Mouse (Mus musculus) limb, embryonic 14.5 days (tissue): Measurements from ENCODE around the gene Olfr358. TPM values are rescaled to one million over a fixed set of nuclear protein-coding genes. Genes with fewer than 3 reads are reported as not detected.

Experiments used
- ATAC-seq: fragments of 200-750 bp; cut with Nextera tagmentation; 2 replicates; pipeline ENCODE4 v1.8.0; 2017; ENCODE audit warnings: low read depth, moderate number of reproducible peaks, moderate TSS enrichment; ENCODE audit not compliant: low FRiP score
- DNase-seq: peaks from one replicate; pipeline ENCODE4 v3.0.0-alpha.2; 2015; ENCODE audit warnings: low spot score
- H3K27ac ChIP-seq: fragments of 300-500 bp; sonication (generic); replicated peaks from 2 replicates; pipeline ENCODE4 v1.5.1; 2014; ENCODE audit warnings: low read depth, mild to moderate bottlenecking, low read length, moderate library complexity, mixed read lengths
- H3K27me3 ChIP-seq: fragments of 300-500 bp; sonication (generic); 2 replicates; pipeline ENCODE4 v1.6.1; 2014; ENCODE audit warnings: low read length, mixed read lengths; ENCODE audit not compliant: control insufficient read depth, insufficient read depth
- H3K36me3 ChIP-seq: fragments of 300-500 bp; sonication (generic); 2 replicates; pipeline ENCODE4 v1.6.1; 2014; ENCODE audit warnings: mild to moderate bottlenecking, low read length, moderate library complexity, mixed read lengths; ENCODE audit not compliant: control insufficient read depth, insufficient read depth
- H3K4me1 ChIP-seq: fragments of 300-500 bp; sonication (generic); 2 replicates; pipeline ENCODE4 v1.6.1; 2014; ENCODE audit warnings: antibody characterized with exemption, low read length, mixed read lengths; ENCODE audit not compliant: control insufficient read depth, insufficient read depth
- H3K4me2 ChIP-seq: fragments of 300-500 bp; sonication (generic); replicated peaks from 2 replicates; pipeline ENCODE4 v1.6.1; 2014; ENCODE audit warnings: low read depth, mild to moderate bottlenecking, low read length, moderate library complexity; ENCODE audit not compliant: severe bottlenecking
- H3K4me3 ChIP-seq: fragments of 300-500 bp; sonication (generic); replicated peaks from 2 replicates; pipeline ENCODE4 v1.5.1; 2014; ENCODE audit warnings: low read length
- H3K9ac ChIP-seq: fragments of 300-500 bp; sonication (generic); 2 replicates; pipeline ENCODE4 v1.6.1; 2014; ENCODE audit warnings: mild to moderate bottlenecking, low read depth, low read length, moderate library complexity; ENCODE audit not compliant: severe bottlenecking
- H3K9me3 ChIP-seq: fragments of 300-500 bp; sonication (generic); 2 replicates; pipeline ENCODE4 v1.6.1; 2016; ENCODE audit warnings: low read length; ENCODE audit not compliant: control insufficient read depth
- POLR2A ChIP-seq: fragments of 200-500 bp; IDR thresholded peaks from 2 replicates; pipeline ENCODE4 v1.8.0; 2012; ENCODE audit warnings: inconsistent platforms, mild to moderate bottlenecking, moderate library complexity, borderline replicate concordance; ENCODE audit not compliant: insufficient read depth, insufficient read length; ENCODE audit errors: extremely low read depth
- WGBS: fragments of 180-500 bp; shearing (Covaris S2); extraction: QIAGEN DNeasy Blood & Tissue Kit; methylation state at CpG from one replicate; pipeline ENCODE4 v1.1.7; 2014; 5-methylcytosine and 5-hydroxymethylcytosine counted together
- polyA plus RNA-seq, 2 experiments: library from polyadenylated mRNA; depleted of rRNA in 1 of 2; stranded (reverse) in 1 of 2; unstranded in 1 of 2; fragments of >200 nt; fragmentation: Nextera tagmentation in 1 of 2; extraction: Ambion mirVana in 1 of 2; gene quantifications; 2 replicates each; pipeline versions ENCODE4 v1.2.1 to v1.2.3; 2012 to 2014

Olfr358 gene
- not detected in 2 replicates for polyA plus RNA-seq (2012; rRNA removed)
- not detected in 2 replicates for polyA plus RNA-seq (2014; fragmentation: Nextera tagmentation; extraction: Ambion mirVana)

GRCm38 (mm10) chr2:37009235-37009634 lies at the start of gene Olfr358:
Olfr358 (minus strand) TSS chr2:37009335.
- no peaks in the 10 kb centered on the region for H3K9me3 ChIP-seq
- H3K27me3 ChIP-seq = no peaks in the 10 kb centered on the region
- H3K4me3 ChIP-seq = no peak within 1 kb of the TSS
- no peak for TF ChIP-seq POLR2A
- H3K4me1 ChIP-seq = no peaks in the 10 kb centered on the region
- no peak within 1 kb of the TSS for H3K4me2 ChIP-seq
- H3K9ac ChIP-seq = no peak within 1 kb of the TSS
- DNase-seq (no peak), ATAC-seq (no peak)
- H3K27ac ChIP-seq = no peak within 1 kb of the TSS
- H3K36me3 ChIP-seq = no peaks in the 10 kb centered on the region

- WGBS = 88% methylated on average over 1 of the region's 1 CpGs
- H3K9me3 ChIP-seq = no peaks in the 10 kb centered on the region
- ATAC-seq = no peak
- DNase-seq = no peak
- no peaks in the 10 kb centered on the region for H3K4me1 ChIP-seq
- TF ChIP-seq POLR2A = no peak
- no peaks in the 10 kb centered on the region for H3K27me3 ChIP-seq
- no peak overlapping the region for H3K9ac ChIP-seq
- no peak overlapping the region for H3K27ac ChIP-seq
- H3K4me3 ChIP-seq = no peak overlapping the region
- no peaks in the 10 kb centered on the region for H3K36me3 ChIP-seq
- no peak overlapping the region for H3K4me2 ChIP-seq
These were observed 12.1 kb downstream of the Olfr358 start for GRCm38 (mm10) chr2:36997030-36997429.

- Histone ChIP-seq H3K27ac (no peak within 1 kb of the TSS), H3K4me1 (no peaks in the 10 kb centered on the region), H3K27me3 (no peaks in the 10 kb centered on the region), H3K36me3 (no peaks in the 10 kb centered on the region), H3K4me2 (no peak within 1 kb of the TSS), H3K4me3 (no peak within 1 kb of the TSS), H3K9me3 (no peaks in the 10 kb centered on the region), H3K9ac (no peak within 1 kb of the TSS)
- no peak for TF ChIP-seq POLR2A
- no peak for ATAC-seq
- DNase-seq = no peak
- WGBS = 54% methylated on average over 1 of the region's 1 CpGs
These were observed 15.6 kb downstream of the Olfr358 start, which contains the start of gene Olfr357 for GRCm38 (mm10) chr2:36993527-36993926. Olfr357 (plus strand) TSS chr2:36993827.

Other genes starting within 250 kb of the Olfr358 start
- gene Olfr348, start 225.1 kb downstream of the Olfr358 start, polyA plus RNA-seq (2012; rRNA removed) = not detected in 2 replicates
- gene Olfr348, start 225.1 kb downstream of the Olfr358 start, polyA plus RNA-seq (2014; fragmentation: Nextera tagmentation; extraction: Ambion mirVana) = not detected in 2 replicates
- gene Olfr50, start 218.8 kb downstream of the Olfr358 start, polyA plus RNA-seq (2012; rRNA removed) = not detected in 2 replicates
- gene Olfr50, start 218.8 kb downstream of the Olfr358 start, polyA plus RNA-seq (2014; fragmentation: Nextera tagmentation; extraction: Ambion mirVana) = not detected in 2 replicates
- gene Olfr3, start 192.3 kb downstream of the Olfr358 start, polyA plus RNA-seq (2012; rRNA removed) = not detected in 2 replicates
- gene Olfr3, start 192.3 kb downstream of the Olfr358 start, polyA plus RNA-seq (2014; fragmentation: Nextera tagmentation; extraction: Ambion mirVana) = not detected in 2 replicates
- not detected in 2 replicates for gene Olfr350, start 163.0 kb downstream of the Olfr358 start, polyA plus RNA-seq (2012; rRNA removed)
- gene Olfr350, start 163.0 kb downstream of the Olfr358 start, polyA plus RNA-seq (2014; fragmentation: Nextera tagmentation; extraction: Ambion mirVana) = not detected in 2 replicates
- not detected in 2 replicates for gene Olfr351, start 146.7 kb downstream of the Olfr358 start, polyA plus RNA-seq (2012; rRNA removed)
- gene Olfr351, start 146.7 kb downstream of the Olfr358 start, polyA plus RNA-seq (2014; fragmentation: Nextera tagmentation; extraction: Ambion mirVana) = not detected in 2 replicates
- gene Olfr352, start 140.9 kb downstream of the Olfr358 start, polyA plus RNA-seq (2012; rRNA removed) = not detected in 2 replicates
- gene Olfr352, start 140.9 kb downstream of the Olfr358 start, polyA plus RNA-seq (2014; fragmentation: Nextera tagmentation; extraction: Ambion mirVana) = not detected in 2 replicates
- not detected in 2 replicates for gene Olfr353, start 116.4 kb downstream of the Olfr358 start, polyA plus RNA-seq (2012; rRNA removed)
- gene Olfr353, start 116.4 kb downstream of the Olfr358 start, polyA plus RNA-seq (2014; fragmentation: Nextera tagmentation; extraction: Ambion mirVana) = not detected in 2 replicates
- gene Olfr354, start 103.7 kb downstream of the Olfr358 start, polyA plus RNA-seq (2012; rRNA removed) = not detected in 2 replicates
- gene Olfr354, start 103.7 kb downstream of the Olfr358 start, polyA plus RNA-seq (2014; fragmentation: Nextera tagmentation; extraction: Ambion mirVana) = not detected in 2 replicates
- gene Olfr355, start 80.4 kb downstream of the Olfr358 start, polyA plus RNA-seq (2012; rRNA removed) = not detected in 2 replicates
- not detected in 2 replicates for gene Olfr355, start 80.4 kb downstream of the Olfr358 start, polyA plus RNA-seq (2014; fragmentation: Nextera tagmentation; extraction: Ambion mirVana)
- gene Olfr356, start 72.2 kb downstream of the Olfr358 start, polyA plus RNA-seq (2012; rRNA removed) = not detected in 2 replicates
- not detected in 2 replicates for gene Olfr356, start 72.2 kb downstream of the Olfr358 start, polyA plus RNA-seq (2014; fragmentation: Nextera tagmentation; extraction: Ambion mirVana)
- gene Olfr357, start 15.5 kb downstream of the Olfr358 start, polyA plus RNA-seq (2012; rRNA removed) = not detected in 2 replicates
- gene Olfr357, start 15.5 kb downstream of the Olfr358 start, polyA plus RNA-seq (2014; fragmentation: Nextera tagmentation; extraction: Ambion mirVana) = not detected in 2 replicates
- not detected in 2 replicates for gene Olfr360, start 56.4 kb upstream of the Olfr358 start, polyA plus RNA-seq (2012; rRNA removed)
- not detected in 2 replicates for gene Olfr360, start 56.4 kb upstream of the Olfr358 start, polyA plus RNA-seq (2014; fragmentation: Nextera tagmentation; extraction: Ambion mirVana)
- not detected in 2 replicates for gene Olfr361, start 80.0 kb upstream of the Olfr358 start, polyA plus RNA-seq (2012; rRNA removed)
- gene Olfr361, start 80.0 kb upstream of the Olfr358 start, polyA plus RNA-seq (2014; fragmentation: Nextera tagmentation; extraction: Ambion mirVana) = not detected in 2 replicates
- gene Olfr362, start 108.6 kb upstream of the Olfr358 start, polyA plus RNA-seq (2012; rRNA removed) = not detected in 2 replicates
- gene Olfr362, start 108.6 kb upstream of the Olfr358 start, polyA plus RNA-seq (2014; fragmentation: Nextera tagmentation; extraction: Ambion mirVana) = not detected in 2 replicates
- not detected in 2 replicates for gene Olfr364-ps1, start 130.0 kb upstream of the Olfr358 start, polyA plus RNA-seq (2012; rRNA removed)
- gene Olfr364-ps1, start 130.0 kb upstream of the Olfr358 start, polyA plus RNA-seq (2014; fragmentation: Nextera tagmentation; extraction: Ambion mirVana) = not detected in 2 replicates
- gene Olfr365, start 178.9 kb upstream of the Olfr358 start, polyA plus RNA-seq (2012; rRNA removed) = not detected in 2 replicates
- not detected in 2 replicates for gene Olfr365, start 178.9 kb upstream of the Olfr358 start, polyA plus RNA-seq (2014; fragmentation: Nextera tagmentation; extraction: Ambion mirVana)
- gene Olfr366, start 202.2 kb upstream of the Olfr358 start, polyA plus RNA-seq (2012; rRNA removed) = not detected in 2 replicates
- gene Olfr366, start 202.2 kb upstream of the Olfr358 start, polyA plus RNA-seq (2014; fragmentation: Nextera tagmentation; extraction: Ambion mirVana) = not detected in 2 replicates